Mouse (Mus musculus): Measurements from ENCODE around the gene Sec22b. TPM values are rescaled to one million over a fixed set of nuclear protein-coding genes. Genes with fewer than 3 reads are reported as not detected.

The Sec22b gene
- polyA plus RNA-seq, 1 experiment from 2014 or later = 40.0 TPM

DNA sequence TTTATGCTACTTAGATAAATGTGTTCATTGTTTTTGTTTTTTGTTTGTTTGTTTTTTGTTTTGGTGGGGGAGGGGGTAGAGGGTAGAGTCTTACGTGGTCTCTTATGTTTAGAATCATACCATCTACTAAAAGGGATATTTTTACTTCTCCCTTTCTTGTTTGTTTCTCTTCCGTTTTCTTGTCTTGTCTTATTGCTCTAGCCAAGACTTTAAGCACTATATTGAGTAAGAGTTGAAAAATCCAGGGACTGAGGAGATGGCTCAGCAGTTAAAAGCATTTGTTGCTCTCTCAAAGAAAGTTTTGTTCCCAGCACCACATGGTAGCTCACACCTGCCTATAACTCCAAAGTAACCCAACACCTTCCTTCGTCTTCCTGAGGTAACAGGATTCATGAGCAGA, 50.1 kb downstream of the Sec22b start:
- Histone ChIP-seq H3K27me3 (ENCODE audit: insufficient read depth, low read length) (no peaks in the 10 kb centered on the region), H3K27ac (ENCODE audit: low read depth) (no peak overlapping the region), H3K9me3 (ENCODE audit: low read length) (no peaks in the 10 kb centered on the region), H3K4me3 (ENCODE audit: low read depth, low read length) (no peak overlapping the region), H3K4me2 (ENCODE audit: low read depth, low read length) (no peak overlapping the region), H3K4me1 (ENCODE audit: insufficient read depth) (peaks cover 8% of the 10 kb centered on the region; the same call in 1 of the 2 replicates), H3K9ac (replicated peaks) (no peak overlapping the region), H3K36me3 (replicated peaks; ENCODE audit: insufficient read depth, low read length) (no peaks in the 10 kb centered on the region)
- DNase-seq (no peak), ATAC-seq (no peak)
- WGBS (ENCODE audit: insufficient replicate concordance) = 74% methylated on average over 3 of the region's 3 CpGs
- TF ChIP-seq EP300 (IDR thresholded peaks at IDR 0.05; ENCODE audit: low read depth) = no peak
- TF ChIP-seq CTCF (IDR thresholded peaks at IDR 0.05; ENCODE audit: low read depth) = no peak

GRCm38 (mm10) chr3:97953196-97953595, 52.2 kb downstream of the Sec22b start:
- Histone ChIP-seq H3K27me3 (ENCODE audit: insufficient read depth, low read length) (no peaks in the 10 kb centered on the region), H3K9ac (replicated peaks) (no peak overlapping the region), H3K4me1 (ENCODE audit: insufficient read depth) (peaks cover 11% of the 10 kb centered on the region; the same call in 1 of the 2 replicates), H3K9me3 (ENCODE audit: low read length) (no peaks in the 10 kb centered on the region), H3K27ac (ENCODE audit: low read depth) (no peak overlapping the region), H3K4me2 (ENCODE audit: low read depth, low read length) (no peak overlapping the region), H3K36me3 (replicated peaks; ENCODE audit: insufficient read depth, low read length) (no peaks in the 10 kb centered on the region), H3K4me3 (ENCODE audit: low read depth, low read length) (no peak overlapping the region)
- 78% methylated on average over 2 of the region's 2 CpGs for WGBS (ENCODE audit: insufficient replicate concordance)
- DNase-seq (no peak), ATAC-seq (no peak)
- TF ChIP-seq CTCF (IDR thresholded peaks at IDR 0.05; ENCODE audit: low read depth) (no peak), EP300 (IDR thresholded peaks at IDR 0.05; ENCODE audit: low read depth) (no peak)

DNA sequence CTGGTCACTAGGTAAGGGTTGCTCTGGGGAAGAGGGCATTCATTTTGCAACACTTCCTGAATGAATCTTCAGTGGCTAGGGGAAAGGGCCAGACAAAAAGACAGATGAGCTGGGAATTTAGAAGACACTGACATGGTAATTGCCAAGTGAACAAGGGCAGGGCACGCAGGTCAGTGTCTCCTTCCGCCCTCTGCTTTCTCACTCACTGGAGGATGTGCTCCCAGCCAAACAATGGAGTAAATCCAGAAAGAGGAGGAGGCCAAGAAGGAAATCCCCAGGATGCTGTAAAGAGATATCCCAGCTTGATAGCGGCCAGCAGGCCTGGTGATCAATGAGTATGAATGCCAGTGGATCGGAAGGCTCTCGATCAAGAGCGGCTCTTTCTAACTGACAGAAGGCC, 55.3 kb downstream of the Sec22b start:
- 0 out of 2 replicates have a peak, but pooled peaks cover 3% of the 10 kb centered on the region for H3K4me1 ChIP-seq (ENCODE audit: insufficient read depth)
- WGBS (ENCODE audit: insufficient replicate concordance) = 71% methylated on average over 6 of the region's 6 CpGs
- H3K4me2 ChIP-seq (ENCODE audit: low read depth, low read length) = no peak overlapping the region
- no peaks in the 10 kb centered on the region for H3K27me3 ChIP-seq (ENCODE audit: insufficient read depth, low read length)
- no peak overlapping the region for H3K9ac ChIP-seq (replicated peaks)
- no peak for ATAC-seq
- no peak for DNase-seq
- no peak overlapping the region for H3K4me3 ChIP-seq (ENCODE audit: low read depth, low read length)
- no peaks in the 10 kb centered on the region for H3K9me3 ChIP-seq (ENCODE audit: low read length)
- H3K36me3 ChIP-seq (replicated peaks; ENCODE audit: insufficient read depth, low read length) = no peaks in the 10 kb centered on the region
- no peak overlapping the region for H3K27ac ChIP-seq (ENCODE audit: low read depth)
- TF ChIP-seq CTCF (IDR thresholded peaks at IDR 0.05; ENCODE audit: low read depth) (no peak), EP300 (IDR thresholded peaks at IDR 0.05; ENCODE audit: low read depth) (no peak)

DNA sequence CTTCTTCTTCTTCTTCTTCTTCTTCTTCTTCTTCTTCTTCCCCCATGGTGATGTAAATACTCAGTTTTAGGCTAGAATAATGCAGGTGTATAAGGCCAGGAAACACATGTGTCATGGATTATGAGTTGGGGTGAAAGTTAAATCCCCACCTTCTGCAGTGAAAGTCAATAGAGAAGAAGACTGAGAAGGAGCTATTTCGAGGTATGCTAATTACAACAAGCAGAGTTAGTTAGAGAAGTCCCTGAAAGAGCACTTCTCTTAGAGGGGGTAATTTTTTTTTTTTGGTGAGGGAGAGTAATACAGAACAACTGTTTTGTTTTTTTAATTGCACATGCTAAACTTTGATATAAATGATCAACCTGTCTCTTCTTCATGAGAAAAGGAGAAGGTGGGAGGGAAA, 55.9 kb downstream of the Sec22b start:
- Histone ChIP-seq H3K4me1 (ENCODE audit: insufficient read depth) (0 out of 2 replicates have a peak, but pooled peaks cover 3% of the 10 kb centered on the region), H3K36me3 (replicated peaks; ENCODE audit: insufficient read depth, low read length) (no peaks in the 10 kb centered on the region), H3K27ac (ENCODE audit: low read depth) (no peak overlapping the region), H3K27me3 (ENCODE audit: insufficient read depth, low read length) (no peaks in the 10 kb centered on the region), H3K9me3 (ENCODE audit: low read length) (no peaks in the 10 kb centered on the region), H3K9ac (replicated peaks) (no peak overlapping the region), H3K4me2 (ENCODE audit: low read depth, low read length) (no peak overlapping the region), H3K4me3 (ENCODE audit: low read depth, low read length) (no peak overlapping the region)
- DNase-seq (no peak), ATAC-seq (no peak)
- WGBS (ENCODE audit: insufficient replicate concordance) = 42% methylated on average over 1 of the region's 1 CpGs
- TF ChIP-seq EP300 (IDR thresholded peaks at IDR 0.05; ENCODE audit: low read depth) (no peak), CTCF (IDR thresholded peaks at IDR 0.05; ENCODE audit: low read depth) (no peak)

DNA sequence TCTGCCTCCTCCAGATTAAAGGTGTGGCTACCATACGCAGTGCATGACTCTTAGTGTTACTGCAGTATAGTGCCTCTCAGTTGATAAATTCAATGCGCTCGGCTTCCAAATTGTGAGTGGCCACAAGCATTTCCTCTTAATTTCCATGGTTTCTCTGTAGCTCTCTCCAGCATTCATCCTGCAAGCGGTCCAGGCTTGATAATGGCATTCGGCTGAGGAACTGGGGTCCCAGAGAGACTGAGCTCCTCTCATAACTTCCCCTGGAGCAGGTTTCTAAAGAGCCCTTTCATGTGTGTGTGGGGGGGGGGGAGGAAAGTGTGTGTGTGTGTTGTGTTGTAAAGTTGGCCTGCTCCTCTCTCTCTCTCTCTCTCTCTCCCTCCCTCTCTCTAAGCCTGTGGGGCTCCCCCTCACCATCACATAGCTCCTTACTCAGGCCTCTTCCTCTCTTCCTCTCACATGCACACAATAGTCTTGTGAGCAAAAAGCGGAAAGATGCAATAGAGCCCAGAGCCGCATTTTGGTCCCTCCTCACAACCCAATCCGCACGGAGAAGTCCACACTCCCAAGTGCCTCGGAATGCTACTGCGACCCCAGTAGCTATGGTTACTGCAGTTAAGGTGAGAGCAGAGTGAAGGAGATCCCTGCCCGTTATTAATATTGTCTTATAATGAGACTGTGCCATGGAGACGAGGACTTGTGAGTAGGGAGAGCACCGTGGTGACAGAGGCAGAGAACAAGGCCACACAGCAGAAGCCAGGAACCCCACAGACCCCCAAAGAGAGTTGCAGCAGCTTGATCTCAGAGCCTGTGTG, 60.0 kb downstream of the Sec22b start:
- H3K4me1 ChIP-seq (ENCODE audit: insufficient read depth) = peaks cover 8% of the 10 kb centered on the region; the same call in 1 of the 2 replicates
- TF ChIP-seq EP300 (IDR thresholded peaks at IDR 0.05; ENCODE audit: low read depth) = no peak
- no peak for TF ChIP-seq CTCF (IDR thresholded peaks at IDR 0.05; ENCODE audit: low read depth)
- H3K9me3 ChIP-seq (ENCODE audit: low read length) = no peaks in the 10 kb centered on the region
- H3K4me2 ChIP-seq (ENCODE audit: low read depth, low read length) = no peak overlapping the region
- ATAC-seq (no peak), DNase-seq (no peak)
- H3K36me3 ChIP-seq (replicated peaks; ENCODE audit: insufficient read depth, low read length) = no peaks in the 10 kb centered on the region
- no peak overlapping the region for H3K4me3 ChIP-seq (ENCODE audit: low read depth, low read length)
- no peak overlapping the region for H3K27ac ChIP-seq (ENCODE audit: low read depth)
- no peak overlapping the region for H3K9ac ChIP-seq (replicated peaks)
- H3K27me3 ChIP-seq (ENCODE audit: insufficient read depth, low read length) = no peaks in the 10 kb centered on the region
- WGBS (ENCODE audit: insufficient replicate concordance) = 51% methylated on average over 14 of the region's 14 CpGs

GRCm38 (mm10) chr3:97961962-97962361, 61.0 kb downstream of the Sec22b start:
- no peak for ATAC-seq
- WGBS (ENCODE audit: insufficient replicate concordance) = 68% methylated on average over 6 of the region's 6 CpGs

More at GRCm38 (mm10) chr3:97961962-97962361, 61.0 kb downstream of the Sec22b start:
- H3K27me3 ChIP-seq (ENCODE audit: insufficient read depth, low read length) = no peaks in the 10 kb centered on the region
- no peak overlapping the region for H3K4me3 ChIP-seq (ENCODE audit: low read depth, low read length)
- DNase-seq = no peak
- no peak overlapping the region for H3K9ac ChIP-seq (replicated peaks)
- peaks cover 5% of the 10 kb centered on the region; the same call in 1 of the 2 replicates for H3K4me1 ChIP-seq (ENCODE audit: insufficient read depth)
- no peaks in the 10 kb centered on the region for H3K36me3 ChIP-seq (replicated peaks; ENCODE audit: insufficient read depth, low read length)
- H3K9me3 ChIP-seq (ENCODE audit: low read length) = no peaks in the 10 kb centered on the region
- no peak overlapping the region for H3K27ac ChIP-seq (ENCODE audit: low read depth)
- TF ChIP-seq EP300 (IDR thresholded peaks at IDR 0.05; ENCODE audit: low read depth) (no peak), CTCF (IDR thresholded peaks at IDR 0.05; ENCODE audit: low read depth) (no peak)
- H3K4me2 ChIP-seq (ENCODE audit: low read depth, low read length) = no peak overlapping the region
